Mouse (Mus musculus) testis, postnatal 14 days (tissue): ENCODE results near the gene Far1.

Experiments
- DNase-seq: peaks from one replicate; pipeline ENCODE4 v3.0.0; 2021; ENCODE audit warnings: low spot score

The Far1 gene

DNA sequence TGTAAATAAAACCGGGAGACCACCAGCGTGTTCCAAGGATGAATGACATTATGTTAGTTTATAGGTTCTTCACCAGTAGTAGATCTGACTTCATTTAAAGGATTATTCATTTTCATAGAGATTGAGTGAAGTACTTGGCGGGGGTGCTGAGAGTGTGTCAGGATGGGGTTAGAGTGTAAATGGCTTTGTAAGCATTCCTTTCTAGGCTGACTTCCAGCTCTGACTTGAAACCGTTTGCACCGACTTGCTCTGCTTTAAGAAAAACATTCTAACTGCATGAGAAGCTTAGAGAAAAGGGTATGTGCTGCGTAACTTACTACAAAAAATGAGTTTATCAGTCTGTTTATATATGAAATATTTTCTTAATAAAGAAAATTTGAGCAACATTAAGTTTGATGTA is 57.5 kb downstream of the Far1 start:
- no peak for DNase-seq

DNA sequence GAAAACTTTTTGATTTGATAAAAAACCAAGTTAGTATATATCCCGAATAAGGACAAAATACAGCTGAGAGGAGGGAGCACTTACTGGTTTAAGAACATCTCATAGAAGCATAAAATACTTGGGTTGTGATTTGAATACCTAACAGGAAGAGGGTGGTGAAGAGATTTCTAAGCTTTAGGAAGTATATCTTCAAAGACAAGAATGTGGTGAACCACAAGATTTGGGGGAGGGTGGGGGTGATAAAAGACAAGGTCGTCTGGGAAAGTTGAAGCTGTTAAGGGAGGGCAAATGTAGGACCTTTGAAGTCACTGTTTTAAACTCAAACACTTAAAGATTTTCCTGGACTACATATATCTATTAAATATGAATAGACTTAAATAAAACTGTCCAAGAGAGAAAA is 59.1 kb downstream of the Far1 start:
- no peak for DNase-seq

GRCm38 (mm10) chr7:113582111-113582510 is 68.5 kb downstream of the Far1 start:
- DNase-seq, result no peak

DNA sequence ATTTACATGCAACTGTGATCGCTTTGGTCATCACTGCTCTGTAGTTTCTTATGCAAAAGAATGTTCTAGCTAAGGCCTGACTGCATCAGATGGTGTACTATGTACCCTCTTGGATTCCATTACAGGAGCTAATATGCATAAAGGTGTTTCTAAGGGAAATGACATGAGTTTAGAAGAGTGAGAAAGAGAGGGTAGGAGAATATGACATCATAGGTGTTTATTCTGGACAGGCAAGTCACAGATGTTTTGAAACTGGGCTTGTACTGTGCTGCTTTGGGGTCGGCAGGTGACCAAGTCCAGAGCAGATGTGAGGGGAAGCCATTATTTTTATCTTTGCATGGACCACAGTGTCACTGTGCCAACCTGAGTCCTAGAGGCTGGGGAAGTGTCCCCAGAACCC is 75.6 kb downstream of the Far1 start:
- no peak for DNase-seq

- DNase-seq, result no peak
Observed at GRCm38 (mm10) chr7:113590330-113590729, 76.7 kb downstream of the Far1 start.

GRCm38 (mm10) chr7:113591084-113591483 is 77.5 kb downstream of the Far1 start:
- no peak for DNase-seq

DNA sequence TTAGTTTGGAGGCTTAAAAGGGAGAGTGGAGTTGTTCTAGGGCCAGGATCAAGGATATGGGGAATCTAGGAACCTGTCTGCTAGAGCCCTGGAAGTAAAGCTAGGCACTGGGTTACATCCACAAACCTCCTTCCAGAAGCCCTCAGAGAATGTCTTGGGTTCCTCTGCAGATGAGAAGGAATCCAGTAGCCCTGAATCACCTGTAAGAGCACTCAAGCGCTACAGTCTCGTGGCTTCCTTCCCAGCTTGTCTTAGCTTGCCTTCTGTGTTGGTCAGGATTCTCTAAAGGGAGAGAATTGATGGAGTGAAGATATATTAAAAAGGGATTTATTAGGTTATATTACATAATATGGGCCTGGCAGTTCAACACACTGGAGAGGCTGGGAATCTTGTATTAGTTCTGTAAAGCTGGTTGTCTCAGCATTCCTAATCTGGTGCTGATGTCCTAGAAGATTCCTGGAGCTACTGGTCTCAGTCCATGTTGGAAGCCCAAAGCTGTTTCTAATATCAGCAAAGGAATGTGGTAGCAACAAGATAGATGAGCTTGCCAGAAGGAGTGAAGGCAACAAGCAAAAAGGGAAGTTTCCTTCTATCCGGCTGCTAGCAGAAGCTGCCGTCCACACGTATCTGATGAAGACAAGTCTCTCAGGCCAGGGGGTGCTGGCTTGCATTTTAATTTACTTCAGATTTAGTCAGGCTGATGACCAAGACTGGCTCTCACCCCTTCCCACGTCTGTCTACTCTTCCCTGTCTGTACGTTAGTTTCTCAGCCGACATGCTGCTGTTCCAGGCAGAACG is 78.1 kb downstream of the Far1 start:
- no peak for DNase-seq

DNA sequence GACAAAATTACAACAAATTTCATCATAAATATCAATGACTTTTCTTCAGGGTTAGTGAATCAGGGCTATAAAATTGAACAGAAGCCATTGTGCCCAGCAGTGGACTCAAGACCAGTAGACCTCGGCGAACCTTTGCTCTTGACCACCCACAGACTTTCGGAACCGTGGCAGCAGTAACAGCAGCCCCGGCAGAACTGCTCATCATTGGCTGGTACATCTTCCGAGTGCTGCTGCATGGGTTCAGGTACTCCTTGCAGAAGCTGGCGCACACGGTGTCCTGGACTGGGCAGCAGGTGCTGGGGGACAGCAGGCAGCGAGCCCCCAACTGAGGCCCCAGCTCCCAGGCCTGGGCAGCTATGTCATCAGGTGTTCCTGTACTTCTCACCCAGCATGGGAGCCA is 79.1 kb downstream of the Far1 start:
- no peak for DNase-seq

DNA sequence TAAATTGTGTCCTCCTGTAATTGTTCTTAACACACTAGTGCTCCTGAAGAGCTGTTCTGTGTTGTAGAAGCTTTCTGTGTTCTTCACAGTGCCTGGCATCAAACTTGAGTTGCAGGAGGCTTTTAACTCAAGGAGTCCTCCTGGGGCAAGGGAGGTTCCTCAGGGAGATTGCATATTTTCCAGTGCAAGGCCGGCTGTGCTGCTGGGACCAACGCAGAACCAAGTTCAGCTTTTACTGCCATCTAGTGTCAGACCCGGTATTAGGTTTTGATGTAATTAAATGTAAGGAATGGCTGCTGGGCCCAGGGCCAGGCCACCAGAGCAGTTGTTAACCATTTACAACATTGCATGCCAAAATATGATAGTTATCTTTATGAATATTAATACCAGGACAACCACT is 80.7 kb downstream of the Far1 start:
- DNase-seq, result no peak

DNA sequence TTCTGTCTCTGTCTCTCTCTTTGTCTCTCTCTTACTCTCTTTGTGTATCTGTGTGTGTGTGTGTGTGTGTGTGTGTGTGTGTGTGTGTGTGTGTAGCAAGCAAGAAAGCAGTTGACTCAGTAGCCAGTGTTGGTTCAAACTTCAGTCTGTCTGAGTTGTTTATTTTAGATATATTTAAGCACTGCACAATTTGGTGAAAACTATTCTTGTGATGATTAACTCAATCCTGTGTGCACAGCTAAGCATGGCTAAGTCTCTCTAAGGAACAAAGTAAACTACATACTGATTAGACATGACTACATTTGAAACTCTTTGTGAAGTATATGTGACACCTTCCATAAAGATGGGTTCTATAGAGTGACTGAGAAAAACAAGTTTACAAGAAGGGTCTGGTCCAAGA is 83.6 kb downstream of the Far1 start:
- DNase-seq, result no peak

DNA sequence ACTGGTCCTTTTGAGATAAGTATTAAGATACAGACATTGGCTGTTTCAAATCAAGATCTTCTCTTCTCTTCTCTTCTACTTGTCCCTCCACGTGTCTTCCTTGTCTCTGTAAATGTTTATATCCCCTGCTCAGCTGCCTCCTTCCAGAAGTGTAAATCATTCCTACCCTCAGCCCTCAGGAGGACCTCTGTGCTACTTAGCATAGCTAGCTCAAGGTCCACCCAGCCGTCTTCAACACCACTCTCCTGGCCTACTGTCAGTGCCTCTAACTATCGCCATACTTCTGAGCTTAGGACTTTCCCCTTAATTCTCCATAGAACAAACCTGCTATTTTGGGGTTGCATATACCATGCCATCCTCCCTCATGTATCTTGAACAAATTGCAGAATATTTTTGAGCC is 88.2 kb downstream of the Far1 start:
- no peak for DNase-seq

GRCm38 (mm10) chr7:113607928-113608327 is 94.3 kb downstream of the Far1 start:
- no peak for DNase-seq

DNA sequence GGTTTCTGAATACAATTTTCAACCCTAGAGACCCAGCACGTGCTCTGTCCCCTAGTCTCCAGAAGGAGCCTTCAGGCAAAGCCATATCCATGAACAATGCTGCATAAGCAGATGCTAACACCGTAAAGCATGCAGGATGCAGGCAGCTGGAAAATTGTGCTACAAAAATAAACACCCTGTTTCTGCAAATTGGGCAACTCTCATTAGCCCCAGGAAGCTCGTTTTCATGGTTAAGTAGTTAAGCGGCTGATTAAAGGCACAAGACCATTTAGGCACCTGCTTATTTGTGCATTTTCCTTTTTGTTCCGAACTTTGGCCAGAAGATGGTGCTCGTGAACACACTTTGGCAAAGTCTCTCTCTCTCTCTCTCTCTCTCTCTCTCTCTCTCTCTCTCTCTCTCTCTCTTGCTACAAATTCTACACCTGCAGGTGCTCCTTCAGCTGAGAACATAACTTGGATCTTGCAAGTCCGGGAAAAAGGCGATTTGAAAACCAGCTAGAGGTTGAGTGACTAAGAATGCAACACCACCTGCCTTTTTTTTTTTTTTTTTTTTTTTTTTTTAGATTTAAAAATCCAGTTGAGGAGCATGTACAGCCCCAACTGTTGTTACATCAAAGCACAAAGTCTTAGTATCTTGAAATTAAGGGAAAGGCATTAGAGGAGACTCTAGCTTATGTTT is 95.5 kb downstream of the Far1 start:
- DNase-seq, result no peak

- DNase-seq, result no peak
Observed at GRCm38 (mm10) chr7:113612628-113613027, 99.0 kb downstream of the Far1 start.

DNA sequence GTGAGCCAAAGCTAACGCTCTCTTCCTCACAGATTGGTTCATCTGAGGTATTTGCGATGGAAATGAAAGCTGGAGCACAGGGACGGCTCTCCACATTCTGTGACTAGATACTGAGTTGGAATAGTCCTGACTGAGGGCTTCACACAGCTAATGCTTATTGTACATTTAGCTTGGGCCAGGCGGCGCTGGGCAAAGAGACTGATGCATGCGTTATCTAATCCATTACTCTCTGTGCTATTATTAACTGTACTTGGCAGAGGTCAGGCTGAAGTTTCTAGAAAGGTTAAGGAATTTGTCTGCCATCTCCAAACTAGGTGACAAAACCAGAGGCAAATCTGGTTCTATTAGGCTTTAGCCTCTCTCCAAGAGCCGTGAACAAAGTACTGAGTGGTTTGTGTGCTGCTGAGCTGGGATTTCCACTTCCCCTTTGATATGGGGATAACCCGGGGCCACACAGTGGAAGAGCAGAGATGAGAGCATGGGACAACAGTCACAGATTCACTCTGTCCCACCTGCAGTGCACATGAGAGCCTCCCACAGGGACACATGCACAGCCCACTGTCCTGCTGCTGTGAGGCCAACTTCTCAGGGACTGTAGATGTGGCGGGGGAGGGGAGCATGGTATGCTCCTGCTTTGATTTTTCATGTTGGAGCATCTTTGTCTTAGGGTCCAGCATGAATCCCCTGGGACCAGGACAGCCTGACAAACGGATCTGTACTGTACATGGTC is 100.7 kb downstream of the Far1 start:
- no peak for DNase-seq

DNA sequence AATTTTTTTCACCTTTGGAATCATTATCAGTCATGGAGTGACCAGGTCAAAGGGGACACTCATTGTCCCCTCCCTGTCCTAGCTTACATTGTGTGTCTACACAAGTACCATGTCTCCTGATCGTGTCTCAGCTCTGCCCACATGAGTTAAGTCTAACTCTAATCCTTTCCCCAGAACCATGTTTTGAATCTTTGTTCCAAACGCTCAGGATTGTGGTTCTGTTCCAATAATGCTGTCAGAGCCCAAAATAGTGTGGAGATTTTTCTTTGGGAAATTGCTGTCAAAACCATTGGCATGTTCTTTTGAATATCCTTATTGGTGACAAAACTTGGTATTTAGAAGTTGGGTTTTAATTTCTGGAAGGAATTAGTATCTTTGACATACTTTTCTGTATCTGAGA is 105.5 kb downstream of the Far1 start:
- no peak for DNase-seq

- no peak for DNase-seq
Observed at GRCm38 (mm10) chr7:113619768-113620167, 106.1 kb downstream of the Far1 start.
